Mouse (Mus musculus): ENCODE measurements at regions not wholly inside any gene's neighbourhood (a gene's known extent, or its start where the extent isn't known, plus 50 kb on each side); places are given as distances from the start of the nearest gene placed in this dataset.

DNA sequence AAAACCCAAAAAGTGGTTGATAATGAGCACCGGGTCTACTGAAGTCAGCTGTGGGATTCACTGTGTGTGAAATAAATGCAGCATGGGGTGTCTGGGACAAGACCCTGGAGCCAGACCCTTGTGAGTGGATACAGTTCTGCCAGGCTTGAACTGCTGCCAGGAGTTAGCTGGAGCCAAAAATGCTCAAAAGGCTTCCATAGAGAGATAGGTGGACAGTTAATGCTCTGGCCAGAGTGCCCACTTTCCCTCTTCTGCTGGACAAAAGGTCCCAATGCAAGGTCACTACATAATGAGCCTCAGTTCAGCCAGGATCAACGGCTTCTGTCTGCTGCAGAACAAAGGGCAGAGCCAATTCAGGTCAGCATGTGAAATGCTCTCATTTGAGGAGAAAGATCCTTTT is 73.2 kb upstream of the Ercc6l2 start:
- TF ChIP-seq CTCF (IDR thresholded peaks at IDR 0.05; ENCODE audit: borderline replicate concordance, control insufficient read depth, extremely low read depth, insufficient read depth, low read length, poor library complexity) (no peak), POLR2A (IDR thresholded peaks at IDR 0.05; ENCODE audit: control insufficient read depth, extremely low read depth, insufficient read depth, low read length, poor library complexity) (no peak)
